Mouse (Mus musculus): ENCODE measurements around the gene Arrdc4. TPM values are rescaled to one million over a fixed set of nuclear protein-coding genes. Genes with fewer than 3 reads are reported as not detected.

The Arrdc4 gene
- total and polyA plus RNA-seq, 3 experiments: not detected

GRCm38 (mm10) chr7:68770894-68771756 is 22.1 kb upstream of the Arrdc4 start:
- no peaks in the 10 kb centered on the region for H3K9me3 ChIP-seq (replicated peaks; ENCODE audit: insufficient read depth, low read length)
- DNase-seq (ENCODE audit: low read depth, low spot score): no peak
- H3K27ac ChIP-seq (ENCODE audit: control insufficient read depth, low read depth, low read length): no peak overlapping the region

GRCm38 (mm10) chr7:68765926-68766325 is 16.9 kb upstream of the Arrdc4 start:
- H3K4me3 ChIP-seq (ENCODE audit: control insufficient read depth in 1 of 2, insufficient read depth in 1 of 2, low read depth in 2 of 2, low read length in 2 of 2): no peak overlapping the region
- no peak for TF ChIP-seq NELFE (IDR thresholded peaks at IDR 0.05; ENCODE audit: low read depth, low read length)
- H3K79me2 ChIP-seq (ENCODE audit: control insufficient read depth, insufficient read depth, low read length, poor library complexity): no peaks in the 10 kb centered on the region
- no peaks in the 10 kb centered on the region for H3K36me3 ChIP-seq (ENCODE audit: control insufficient read depth in 1 of 2, insufficient read depth in 2 of 2, low read length in 2 of 2)
- H3K9me3 ChIP-seq (replicated peaks; ENCODE audit: insufficient read depth, low read length): no peaks in the 10 kb centered on the region
- no peak overlapping the region for H3K9ac ChIP-seq (ENCODE audit: control insufficient read depth, low read depth, low read length, poor library complexity, severe bottlenecking)
- DNase-seq (ENCODE audit: low read depth, low spot score): no peak
- no peaks in the 10 kb centered on the region for H3K4me1 ChIP-seq (ENCODE audit: control insufficient read depth in 1 of 2, insufficient read depth in 2 of 2, low read length in 2 of 2)
- no peak overlapping the region for H3K27ac ChIP-seq (ENCODE audit: control insufficient read depth, low read depth, low read length)
- H3K27me3 ChIP-seq (ENCODE audit: control insufficient read depth in 1 of 2, insufficient read depth in 2 of 2, low read length in 2 of 2): no peaks in the 10 kb centered on the region

More at GRCm38 (mm10) chr7:68770894-68771756, 22.1 kb upstream of the Arrdc4 start:
- no peaks in the 10 kb centered on the region for H3K79me2 ChIP-seq (ENCODE audit: control insufficient read depth, insufficient read depth, low read length, poor library complexity)
- H3K9ac ChIP-seq (ENCODE audit: control insufficient read depth, low read depth, low read length, poor library complexity, severe bottlenecking): no peak overlapping the region
- no peaks in the 10 kb centered on the region for H3K27me3 ChIP-seq (ENCODE audit: control insufficient read depth in 1 of 2, insufficient read depth in 2 of 2, low read length in 2 of 2)
- TF ChIP-seq ZMIZ1 (IDR thresholded peaks at IDR 0.05; ENCODE audit: low read depth, low read length) (no peak), POLR2AphosphoS5 (IDR thresholded peaks at IDR 0.05; ENCODE audit: borderline replicate concordance, low read depth, low read length) (no peak), MYC (IDR thresholded peaks at IDR 0.05; ENCODE audit: low read depth, low read length) (no peak), TAL1 (IDR thresholded peaks at IDR 0.05; ENCODE audit: low read length) (no peak), MEF2A (IDR thresholded peaks at IDR 0.05; ENCODE audit: extremely low read depth, insufficient replicate concordance, low read depth, low read length, poor library complexity, severe bottlenecking) (no peak), ZKSCAN1 (IDR thresholded peaks at IDR 0.05; ENCODE audit: low read depth, low read length) (no peak), UBTF (IDR thresholded peaks at IDR 0.05; ENCODE audit: borderline replicate concordance, insufficient read depth, low read depth, low read length) (no peak), MYB (IDR thresholded peaks at IDR 0.05; ENCODE audit: low read depth, low read length) (no peak), RCOR1 (IDR thresholded peaks at IDR 0.05; ENCODE audit: low read depth, low read length) (no peak), USF2 (IDR thresholded peaks at IDR 0.05; ENCODE audit: borderline replicate concordance in 1 of 2, insufficient read depth in 1 of 2, low read depth in 1 of 2, low read length in 2 of 2) (no peak), MXI1 (IDR thresholded peaks at IDR 0.05; ENCODE audit: low read depth, low read length) (no peak), BHLHE40 (IDR thresholded peaks at IDR 0.05; ENCODE audit: borderline replicate concordance, low read depth, low read length) (no peak), MAZ (IDR thresholded peaks at IDR 0.05; ENCODE audit: low read depth, low read length) (no peak), GATA1 (IDR thresholded peaks at IDR 0.05; ENCODE audit: low read depth, low read length) (no peak), ZC3H11A (IDR thresholded peaks at IDR 0.05; ENCODE audit: low read depth, low read length) (no peak), MAFK (IDR thresholded peaks at IDR 0.05; ENCODE audit: borderline replicate concordance, low read depth, low read length) (no peak), CHD1 (IDR thresholded peaks at IDR 0.05; ENCODE audit: low read depth, low read length) (no peak), ETS1 (IDR thresholded peaks at IDR 0.05; ENCODE audit: low read depth, low read length) (no peak), POLR2AphosphoS2 (IDR thresholded peaks at IDR 0.05; ENCODE audit: low read length) (no peak)
- no peaks in the 10 kb centered on the region for H3K4me1 ChIP-seq (ENCODE audit: control insufficient read depth in 1 of 2, insufficient read depth in 2 of 2, low read length in 2 of 2)
- no peak overlapping the region for H3K4me3 ChIP-seq (ENCODE audit: control insufficient read depth in 1 of 2, insufficient read depth in 1 of 2, low read depth in 2 of 2, low read length in 2 of 2)
- H3K36me3 ChIP-seq (ENCODE audit: control insufficient read depth in 1 of 2, insufficient read depth in 2 of 2, low read length in 2 of 2): no peaks in the 10 kb centered on the region
